Mouse (Mus musculus): ENCODE measurements around the gene Drap1.

DNA sequence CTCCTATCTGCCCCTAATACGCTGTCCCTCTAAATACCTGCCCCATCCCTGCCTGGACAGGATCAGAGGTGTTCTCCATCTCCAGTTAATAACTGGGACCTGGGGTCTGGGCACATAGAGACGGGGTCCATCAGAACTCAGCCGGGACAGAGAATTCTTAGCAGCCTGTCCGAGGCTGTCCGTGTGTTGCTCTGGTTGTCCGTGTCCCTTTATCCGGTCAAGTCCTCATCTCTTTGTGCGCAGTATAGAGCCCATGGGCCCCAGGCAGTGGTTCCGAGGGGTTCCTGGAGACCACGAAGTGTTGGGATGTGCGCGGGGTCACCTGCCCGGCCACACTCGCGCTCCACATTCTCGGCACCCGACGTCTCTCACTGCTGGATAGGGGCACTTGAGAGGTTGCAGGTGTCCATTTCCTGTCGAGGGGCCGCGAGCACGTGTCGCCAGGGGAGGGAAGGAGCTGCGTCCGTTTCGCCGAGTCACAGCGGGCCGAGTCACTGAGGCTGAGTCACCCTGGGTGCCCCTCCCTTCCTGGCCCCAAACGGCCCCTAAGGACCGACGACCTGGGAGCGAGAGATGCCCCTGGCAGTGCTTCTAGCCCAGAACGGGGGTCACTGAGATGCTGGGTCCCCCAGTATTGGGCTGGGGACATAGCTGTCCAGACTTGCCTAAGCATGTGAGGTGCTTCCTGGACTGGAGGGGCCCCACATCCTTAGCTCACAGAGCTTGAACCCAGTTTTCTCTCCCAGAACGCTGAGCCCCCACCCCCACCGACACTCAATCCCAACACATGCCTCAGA is 23.8 kb upstream of the Drap1 start:
- no peak for TF ChIP-seq CTCF (IDR thresholded peaks at IDR 0.05; ENCODE audit: control insufficient read depth, insufficient read depth, low read length)
- no peak for TF ChIP-seq POLR2A (IDR thresholded peaks at IDR 0.05; ENCODE audit: borderline replicate concordance, control insufficient read depth, low read depth, low read length)

Measured in bone marrow, adult 2 months (tissue).